22 mouse cellular contexts compared by ENCODE assay signal in genomic region chr10:77064659-77065058, GRCm38 (mm10). TPM values are rescaled to one million over a fixed set of nuclear protein-coding genes. Genes with fewer than 3 reads are reported as not detected.
A peak's percentile ranks its signal among the peaks of the same experiment; 100 is the strongest.
DNase-seq lines count a peak whose midpoint lies in the region; TF ChIP-seq lines count a peak whose summit lies in the region.
"Had no signal": no experiment of that assay in that cellular context is flagged by ENCODE, and none has a peak within 500 bp of the region (broad histone marks: within the 10 kb centered on the region; RNA-seq: fewer than 3 reads in every experiment).

No protein-coding gene starts in this region.

- H3K27ac ChIP-seq in gastrocnemius, adult 2 months = no peak overlapping the region
- H3K27ac ChIP-seq in left cerebral cortex, adult 2 months = no peak overlapping the region
- H3K27ac ChIP-seq: forebrain, embryonic 15.5 days; hindbrain, embryonic 10.5 days; limb, embryonic 13.5 days; lung, embryonic 15.5 days; neural tube, embryonic 13.5 days had no signal

- H3K4me3 ChIP-seq in gastrocnemius, adult 2 months = no peak overlapping the region
- H3K4me3 ChIP-seq in left cerebral cortex, adult 2 months = no peak overlapping the region
- H3K4me3 ChIP-seq: erythroblast, embryonic 14.5 days; forebrain, embryonic 15.5 days; hindbrain, embryonic 10.5 days; limb, embryonic 13.5 days; lung, embryonic 15.5 days; megakaryocyte, embryonic 14.5 days; neural tube, embryonic 13.5 days had no signal

- intact Hi-C loops in gastrocnemius, adult 2 months (cut with DNase I) = no loop called here
- intact Hi-C loops in gastrocnemius, postnatal 14 days (cut with DNase I; ENCODE audit: low total_unique reads) = no loop called here
- intact Hi-C loops in left cerebral cortex, adult 2 months (cut with DNase I) = no loop called here
- intact Hi-C loops in left cerebral cortex, postnatal 14 days (cut with DNase I) = no loop called here

- no peak for DNase-seq in gastrocnemius, adult 2 months
- no peak for DNase-seq in gastrocnemius, postnatal 14 days
- DNase-seq in left cerebral cortex, adult 2 months (ENCODE audit: extremely low spot score in 1 of 2, low spot score in 2 of 2) = no peak
- no peak for DNase-seq in left cerebral cortex, postnatal 14 days (ENCODE audit: low spot score in 2 of 2)
- DNase-seq in retina, embryonic 14.5 days (ENCODE audit: low spot score) = peak; percentile 22
- DNase-seq in retina, postnatal 1 day = no peak
- DNase-seq in urinary bladder, postnatal 14 days (ENCODE audit: low spot score) = no peak
- no peak for DNase-seq in embryo, embryonic 11 days
- DNase-seq: adrenal gland, postnatal 10 days; cerebellum, adult 11-12 months; cerebellum, postnatal 25 days; kidney, postnatal 10 days; layer of hippocampus, adult 9-11 months; right cerebral cortex, postnatal 4 days; thymus, postnatal 36 days had no signal

- TF ChIP-seq CTCF in gastrocnemius, adult 2 months (IDR thresholded peaks at IDR 0.05) = peak; percentile 10; the same call in 1 of the 2 replicates
- TF ChIP-seq CTCF in left cerebral cortex, adult 2 months (IDR thresholded peaks at IDR 0.05) = peak; percentile 12; the same call in 1 of the 2 replicates

RNA-seq across cellular contexts. Expression of gene Slc19a1, which starts 32.6 kb away (rescaled TPM):
- total RNA-seq in gastrocnemius, adult 2 months (2021) = 1 to 10 TPM; 5.6 to 6.3 TPM
- 1 to 10 TPM; 4.8 to 5.4 TPM for total RNA-seq in gastrocnemius, postnatal 14 days (2021)
- 10 to 100 TPM; 23.9 to 27.0 TPM for total RNA-seq in left cerebral cortex, adult 2 months (2021)
- 10 to 100 TPM; 27.9 to 28.4 TPM for total RNA-seq in left cerebral cortex, postnatal 14 days (2021)
